Mouse (Mus musculus) induced T-regulatory cell, adult 2 months (primary cell): ENCODE results near the gene Olfr722.
"Not testable (repeated sequence)": the region's sequence is repeated elsewhere in the genome, so short reads cannot be mapped to it uniquely, and the experiment has no call there.

Experiments
- DNase-seq: peaks from one replicate; pipeline ENCODE4 v3.0.0-alpha.2; 2012; ENCODE audit warnings: low read depth

Gene Olfr722

GRCm38 (mm10) chr14:49901899-49902298, at the start of gene Olfr722:
Olfr722 (minus strand) TSS chr14:49901999.
- no peak for DNase-seq

- DNase-seq = not testable (repeated sequence)
Observed at GRCm38 (mm10) chr14:49931687-49932086, 29.9 kb upstream of the Olfr722 start, which contains the start of gene Olfr723. Olfr723 (minus strand) TSS chr14:49931787.

GRCm38 (mm10) chr14:49860387-49860786, 41.4 kb downstream of the Olfr722 start:
- peak; percentile 6 for DNase-seq
